ENCODE assay signal across 1 mouse cellular context in the genomic region with DNA sequence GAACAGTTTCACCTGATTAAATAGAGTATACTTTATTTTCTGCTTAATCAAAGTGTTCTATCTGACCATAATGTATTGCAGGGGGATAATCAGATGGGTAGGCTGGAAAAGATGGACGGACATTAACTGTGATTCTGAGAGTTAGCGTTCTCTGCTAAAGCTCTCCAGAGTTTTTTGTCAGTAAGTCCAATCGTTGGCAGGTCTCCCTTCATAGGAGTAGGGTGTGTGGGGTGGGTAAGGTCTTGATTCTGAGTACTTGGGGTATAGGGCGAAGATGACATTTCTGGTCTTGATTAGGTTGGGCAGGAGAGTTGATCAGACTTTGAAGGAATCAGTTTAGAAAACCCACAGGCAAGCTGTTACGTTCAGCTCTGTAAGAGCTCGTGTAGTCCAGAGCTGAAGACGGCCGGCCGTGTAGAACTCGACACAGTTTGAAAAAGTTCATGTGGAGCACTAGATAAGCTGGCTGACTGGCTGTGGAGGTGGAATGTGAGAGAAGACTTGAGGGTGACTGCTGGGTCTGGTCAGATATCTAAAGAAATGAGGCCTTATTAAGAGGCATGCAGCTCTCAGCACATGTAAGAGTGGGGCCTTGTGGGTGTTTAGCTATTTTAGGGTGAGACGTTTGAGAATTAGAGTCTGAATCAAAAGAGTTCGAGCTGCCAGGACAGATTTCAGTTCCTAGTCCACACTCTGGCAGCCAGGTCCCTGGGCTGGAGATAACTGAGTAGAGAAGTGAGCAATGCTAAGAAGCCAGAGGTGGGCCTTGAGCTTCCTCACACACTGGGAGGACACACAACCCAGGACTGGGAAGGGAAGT.
TF ChIP-seq lines count a peak whose summit lies in the region.

No protein-coding gene starts in this region.

TF ChIP-seq in MEL, 35 proteins besides CTCF, POLR2A, EP300 and RAD21 (continued from another document):
- TF ChIP-seq MYC (IDR thresholded peaks at IDR 0.05; ENCODE audit: low read depth, low read length) (peak; percentile 57; the same call in 1 of the 2 replicates), MYB (IDR thresholded peaks at IDR 0.05; ENCODE audit: low read depth, low read length) (no peak), CHD2 (IDR thresholded peaks at IDR 0.05; ENCODE audit: low read length) (no peak; the same call in 1 of the 2 replicates), BHLHE40 (IDR thresholded peaks at IDR 0.05; ENCODE audit: borderline replicate concordance, low read depth, low read length) (peak; percentile 47; the same call in 1 of the 2 replicates), GATA1 (IDR thresholded peaks at IDR 0.05; ENCODE audit: low read depth, low read length) (peak; percentile 75), POLR2AphosphoS2 (IDR thresholded peaks at IDR 0.05; ENCODE audit: low read length) (no peak; the same call in 1 of the 2 replicates), MAZ (IDR thresholded peaks at IDR 0.05; ENCODE audit: low read depth, low read length) (peak; percentile 25; the same call in 1 of the 2 replicates), ZNF384 (IDR thresholded peaks at IDR 0.05; ENCODE audit: low read depth, low read length) (no peak), MEF2A (IDR thresholded peaks at IDR 0.05; ENCODE audit: extremely low read depth, insufficient replicate concordance, low read depth, low read length, poor library complexity, severe bottlenecking) (peak; percentile 69; the same call in 1 of the 2 replicates), TBP (IDR thresholded peaks at IDR 0.05; ENCODE audit: low read depth, low read length) (peak; percentile 69)
TF ChIP-seq in MEL: peak in this region for 16.
